Mouse (Mus musculus) hindbrain, embryonic 12.5 days (tissue): ENCODE data around the gene Mup7. TPM values are rescaled to one million over a fixed set of nuclear protein-coding genes. Genes with fewer than 3 reads are reported as not detected.
"Not testable (repeated sequence)": the region's sequence is repeated elsewhere in the genome, so short reads cannot be mapped to it uniquely, and the experiment has no call there.

ENCODE experiments used
- ATAC-seq: fragments of 200-750 bp; cut with Nextera tagmentation; 2 replicates; pipeline ENCODE4 v1.8.0; 2017; ENCODE audit warnings: moderate TSS enrichment; ENCODE audit not compliant: low FRiP score
- H3K27ac ChIP-seq: fragments of 300-500 bp; sonication (generic); 2 replicates; pipeline ENCODE4 v1.5.1; 2016; ENCODE audit warnings: mild to moderate bottlenecking
- H3K27me3 ChIP-seq: fragments of 300-500 bp; sonication (generic); 2 replicates; pipeline ENCODE4 v1.6.1; 2016; ENCODE audit warnings: mild to moderate bottlenecking
- H3K36me3 ChIP-seq: fragments of 300-500 bp; sonication (generic); 2 replicates; pipeline ENCODE4 v1.6.1; 2016; ENCODE audit warnings: mild to moderate bottlenecking
- H3K4me1 ChIP-seq: fragments of 300-500 bp; sonication (generic); 2 replicates; pipeline ENCODE4 v1.6.1; 2016
- H3K4me2 ChIP-seq: fragments of 300-500 bp; sonication (generic); replicated peaks from 2 replicates; pipeline ENCODE4 v1.6.1; 2016; ENCODE audit warnings: mild to moderate bottlenecking
- H3K4me3 ChIP-seq: fragments of 300-500 bp; sonication (generic); 2 replicates; pipeline ENCODE4 v1.5.1; 2016; ENCODE audit warnings: mild to moderate bottlenecking
- H3K9ac ChIP-seq: fragments of 300-500 bp; sonication (generic); 2 replicates; pipeline ENCODE4 v1.6.1; 2016; ENCODE audit warnings: mild to moderate bottlenecking, moderate library complexity
- H3K9me3 ChIP-seq: fragments of 300-500 bp; sonication (generic); replicated peaks from 2 replicates; pipeline ENCODE4 v1.6.1; 2016; ENCODE audit warnings: mild to moderate bottlenecking
- WGBS: fragments of 180-500 bp; shearing (Covaris S2); methylation state at CpG from one replicate; pipeline ENCODE4 v1.1.7; 2016; 5-methylcytosine and 5-hydroxymethylcytosine counted together
- polyA plus RNA-seq: library from polyadenylated mRNA; unstranded; fragments of >200 nt; fragmentation: Nextera tagmentation; extraction: Ambion mirVana; gene quantifications from 2 replicates; pipeline ENCODE4 v1.2.1, GENCODE M21; 2016

The Mup7 gene
- polyA plus RNA-seq = not detected in 2 replicates

DNA sequence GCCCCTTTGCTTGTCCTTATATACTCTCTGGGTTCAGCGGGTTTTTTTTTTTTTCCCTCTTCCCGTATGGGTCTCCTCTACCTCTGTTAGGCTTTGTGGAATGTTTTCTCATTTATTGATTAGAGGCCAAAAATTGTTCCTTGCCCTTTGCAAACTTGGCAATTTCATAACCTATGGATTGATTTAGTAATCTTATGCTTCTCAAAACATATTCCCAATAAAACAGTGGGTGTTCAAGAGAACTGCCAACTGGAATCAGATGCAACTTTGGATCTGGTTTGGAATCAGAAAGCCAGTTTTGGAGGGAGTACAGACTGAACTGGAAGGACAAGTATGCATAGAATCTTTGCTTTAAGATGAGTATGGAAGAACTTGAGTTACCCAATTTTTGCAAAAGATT, at the start of gene Mup7:
Gene Mup7, minus strand, starts transcription at position 101 of the 400 bp plus-strand sequence.
- not testable (repeated sequence) for H3K27ac ChIP-seq, H3K9me3 ChIP-seq, ATAC-seq, H3K36me3 ChIP-seq, H3K9ac ChIP-seq, H3K4me1 ChIP-seq, H3K27me3 ChIP-seq, H3K4me3 ChIP-seq, H3K4me2 ChIP-seq
- WGBS = 75% methylated on average over 2 of the region's 2 CpGs

- H3K36me3 ChIP-seq, H3K4me3 ChIP-seq, H3K27me3 ChIP-seq, H3K4me1 ChIP-seq, H3K9ac ChIP-seq, H3K4me2 ChIP-seq, H3K27ac ChIP-seq, H3K9me3 ChIP-seq, ATAC-seq: not testable (repeated sequence)
- 55% methylated on average over 3 of the region's 3 CpGs for whole genome bisulfite sequencing
These were observed 9.6 kb upstream of the Mup7 start for GRCm38 (mm10) chr4:60079865-60080264.

- H3K36me3 ChIP-seq, H3K27ac ChIP-seq, ATAC-seq, H3K4me3 ChIP-seq, H3K27me3 ChIP-seq, H3K9me3 ChIP-seq, H3K4me2 ChIP-seq, H3K9ac ChIP-seq, H3K4me1 ChIP-seq: not testable (repeated sequence)
- WGBS = 76% methylated on average over 13 of the region's 13 CpGs
These were observed 40.8 kb downstream of the Mup7 start for GRCm38 (mm10) chr4:60029334-60030111.

- ATAC-seq, H3K36me3 ChIP-seq, H3K9me3 ChIP-seq, H3K27ac ChIP-seq, H3K4me2 ChIP-seq, H3K4me1 ChIP-seq, H3K4me3 ChIP-seq, H3K27me3 ChIP-seq, H3K9ac ChIP-seq: not testable (repeated sequence)
- WGBS = 93% methylated on average over 7 of the region's 7 CpGs
These were observed 50.1 kb downstream of the Mup7 start for GRCm38 (mm10) chr4:60020141-60020540.

Other genes with a start within 250 kb of the Mup7 start
- 0.09 and 0.10 TPM in 2 replicates for gene Slc46a2, start 155.4 kb downstream of the Mup7 start, polyA plus RNA-seq
- gene Mup4, start 109.8 kb downstream of the Mup7 start, polyA plus RNA-seq = not detected in 2 replicates
- not detected in 2 replicates for gene Mup6, start 106.2 kb downstream of the Mup7 start, polyA plus RNA-seq
- gene Mup2, start 83.8 kb upstream of the Mup7 start, polyA plus RNA-seq = 0.33 TPM in 1 of 2 replicates, not detected in the other
- gene Mup8, start 152.1 kb upstream of the Mup7 start, polyA plus RNA-seq = 0.31 TPM in 1 of 2 replicates, not detected in the other